Mouse (Mus musculus): ENCODE measurements around the gene Gabrd. TPM values are rescaled to one million over a fixed set of nuclear protein-coding genes. Genes with fewer than 3 reads are reported as not detected.

Gabrd gene
- polyA plus RNA-seq, 2 experiments = 0.34 to 0.41 TPM

- WGBS = 31% methylated on average over 12 of the region's 12 CpGs
- Histone ChIP-seq H3K27me3 (ENCODE audit: control insufficient read depth, insufficient read depth, low read length) (peaks cover 14% of the 10 kb centered on the region; the same call in 1 of the 2 replicates), H3K36me3 (ENCODE audit: control insufficient read depth, insufficient read depth, low read length) (no peaks in the 10 kb centered on the region), H3K4me3 (replicated peaks; ENCODE audit: low read length) (no peak overlapping the region), H3K27ac (replicated peaks; ENCODE audit: low read depth, low read length) (no peak overlapping the region), H3K4me1 (ENCODE audit: control insufficient read depth, insufficient read depth, low read length) (no peaks in the 10 kb centered on the region), H3K4me2 (replicated peaks; ENCODE audit: low read depth, low read length, severe bottlenecking) (no peak overlapping the region), H3K9me3 (ENCODE audit: control insufficient read depth, low read length) (no peaks in the 10 kb centered on the region), H3K9ac (ENCODE audit: low read depth, low read length, severe bottlenecking) (no peak overlapping the region)
- DNase-seq (ENCODE audit: low spot score) (no peak), ATAC-seq (ENCODE audit: low FRiP score, low read depth) (peak; percentile 60; the same call in 1 of the 2 replicates)
- TF ChIP-seq POLR2A (IDR thresholded peaks at IDR 0.05; ENCODE audit: borderline replicate concordance, extremely low read depth, insufficient read depth, insufficient read length) = no peak
These were observed 29.2 kb downstream of the Gabrd start for GRCm38 (mm10) chr4:155368684-155369083.

GRCm38 (mm10) chr4:155367739-155368138, 30.2 kb downstream of the Gabrd start:
- TF ChIP-seq POLR2A (IDR thresholded peaks at IDR 0.05; ENCODE audit: borderline replicate concordance, extremely low read depth, insufficient read depth, insufficient read length) = no peak
- Histone ChIP-seq H3K9ac (ENCODE audit: low read depth, low read length, severe bottlenecking) (no peak overlapping the region), H3K4me1 (ENCODE audit: control insufficient read depth, insufficient read depth, low read length) (no peaks in the 10 kb centered on the region), H3K27ac (replicated peaks; ENCODE audit: low read depth, low read length) (no peak overlapping the region), H3K27me3 (ENCODE audit: control insufficient read depth, insufficient read depth, low read length) (peaks cover 21% of the 10 kb centered on the region; the same call in 1 of the 2 replicates), H3K4me2 (replicated peaks; ENCODE audit: low read depth, low read length, severe bottlenecking) (no peak overlapping the region), H3K4me3 (replicated peaks; ENCODE audit: low read length) (no peak overlapping the region), H3K36me3 (ENCODE audit: control insufficient read depth, insufficient read depth, low read length) (no peaks in the 10 kb centered on the region), H3K9me3 (ENCODE audit: control insufficient read depth, low read length) (no peaks in the 10 kb centered on the region)
- ATAC-seq (ENCODE audit: low FRiP score, low read depth) (no peak), DNase-seq (ENCODE audit: low spot score) (no peak)
- WGBS = 86% methylated on average over 9 of the region's 9 CpGs

GRCm38 (mm10) chr4:155366784-155367183, 31.1 kb downstream of the Gabrd start:
- DNase-seq (ENCODE audit: low spot score) = no peak
- H3K4me1 ChIP-seq (ENCODE audit: control insufficient read depth, insufficient read depth, low read length) = no peaks in the 10 kb centered on the region
- H3K9me3 ChIP-seq (ENCODE audit: control insufficient read depth, low read length) = no peaks in the 10 kb centered on the region
- no peak for ATAC-seq (ENCODE audit: low FRiP score, low read depth)
- 77% methylated on average over 6 of the region's 6 CpGs for WGBS
- H3K36me3 ChIP-seq (ENCODE audit: control insufficient read depth, insufficient read depth, low read length) = no peaks in the 10 kb centered on the region
- H3K27me3 ChIP-seq (ENCODE audit: control insufficient read depth, insufficient read depth, low read length) = peaks cover 30% of the 10 kb centered on the region
- no peak overlapping the region for H3K27ac ChIP-seq (replicated peaks; ENCODE audit: low read depth, low read length)
- no peak for TF ChIP-seq POLR2A (IDR thresholded peaks at IDR 0.05; ENCODE audit: borderline replicate concordance, extremely low read depth, insufficient read depth, insufficient read length)
- H3K9ac ChIP-seq (ENCODE audit: low read depth, low read length, severe bottlenecking) = no peak overlapping the region
- H3K4me3 ChIP-seq (replicated peaks; ENCODE audit: low read length) = no peak overlapping the region
- H3K4me2 ChIP-seq (replicated peaks; ENCODE audit: low read depth, low read length, severe bottlenecking) = no peak overlapping the region

- peaks cover 67% of the 10 kb centered on the region for H3K27me3 ChIP-seq (ENCODE audit: control insufficient read depth, insufficient read depth, low read length)
- H3K4me2 ChIP-seq (replicated peaks; ENCODE audit: low read depth, low read length, severe bottlenecking) = no peak overlapping the region
- no peaks in the 10 kb centered on the region for H3K4me1 ChIP-seq (ENCODE audit: control insufficient read depth, insufficient read depth, low read length)
- 31% methylated on average over 5 of the region's 5 CpGs for WGBS
- no peak overlapping the region for H3K27ac ChIP-seq (replicated peaks; ENCODE audit: low read depth, low read length)
- ATAC-seq (ENCODE audit: low FRiP score, low read depth) = no peak
- no peaks in the 10 kb centered on the region for H3K36me3 ChIP-seq (ENCODE audit: control insufficient read depth, insufficient read depth, low read length)
- no peak overlapping the region for H3K9ac ChIP-seq (ENCODE audit: low read depth, low read length, severe bottlenecking)
- no peaks in the 10 kb centered on the region for H3K9me3 ChIP-seq (ENCODE audit: control insufficient read depth, low read length)
- H3K4me3 ChIP-seq (replicated peaks; ENCODE audit: low read length) = no peak overlapping the region
- no peak for TF ChIP-seq POLR2A (IDR thresholded peaks at IDR 0.05; ENCODE audit: borderline replicate concordance, extremely low read depth, insufficient read depth, insufficient read length)
- no peak for DNase-seq (ENCODE audit: low spot score)
These were observed 35.5 kb downstream of the Gabrd start for GRCm38 (mm10) chr4:155362443-155362842.

- Histone ChIP-seq H3K27ac (replicated peaks; ENCODE audit: low read depth, low read length) (no peak within 1 kb of the TSS), H3K27me3 (ENCODE audit: control insufficient read depth, insufficient read depth, low read length) (peaks cover 67% of the 10 kb centered on the region), H3K9me3 (ENCODE audit: control insufficient read depth, low read length) (no peaks in the 10 kb centered on the region), H3K4me1 (ENCODE audit: control insufficient read depth, insufficient read depth, low read length) (no peaks in the 10 kb centered on the region), H3K36me3 (ENCODE audit: control insufficient read depth, insufficient read depth, low read length) (no peaks in the 10 kb centered on the region), H3K4me3 (replicated peaks; ENCODE audit: low read length) (peak within 1 kb of the TSS; percentile 42), H3K9ac (ENCODE audit: low read depth, low read length, severe bottlenecking) (no peak within 1 kb of the TSS), H3K4me2 (replicated peaks; ENCODE audit: low read depth, low read length, severe bottlenecking) (peak within 1 kb of the TSS; percentile 53)
- WGBS = under 1% methylated on average over 28 of the region's 51 CpGs
- ATAC-seq (ENCODE audit: low FRiP score, low read depth) (peak; percentile 84), DNase-seq (ENCODE audit: low spot score) (peak; percentile 61)
- TF ChIP-seq POLR2A (IDR thresholded peaks at IDR 0.05; ENCODE audit: borderline replicate concordance, extremely low read depth, insufficient read depth, insufficient read length) = no peak
These were observed 36.6 kb downstream of the Gabrd start, which contains the start of gene Prkcz for GRCm38 (mm10) chr4:155361303-155361791. Gene Prkcz (minus strand): TSS chr4:155361361.

Data from limb, embryonic 14.5 days (tissue).